Mouse (Mus musculus): ENCODE data around the gene Arih1.

Gene Arih1

DNA sequence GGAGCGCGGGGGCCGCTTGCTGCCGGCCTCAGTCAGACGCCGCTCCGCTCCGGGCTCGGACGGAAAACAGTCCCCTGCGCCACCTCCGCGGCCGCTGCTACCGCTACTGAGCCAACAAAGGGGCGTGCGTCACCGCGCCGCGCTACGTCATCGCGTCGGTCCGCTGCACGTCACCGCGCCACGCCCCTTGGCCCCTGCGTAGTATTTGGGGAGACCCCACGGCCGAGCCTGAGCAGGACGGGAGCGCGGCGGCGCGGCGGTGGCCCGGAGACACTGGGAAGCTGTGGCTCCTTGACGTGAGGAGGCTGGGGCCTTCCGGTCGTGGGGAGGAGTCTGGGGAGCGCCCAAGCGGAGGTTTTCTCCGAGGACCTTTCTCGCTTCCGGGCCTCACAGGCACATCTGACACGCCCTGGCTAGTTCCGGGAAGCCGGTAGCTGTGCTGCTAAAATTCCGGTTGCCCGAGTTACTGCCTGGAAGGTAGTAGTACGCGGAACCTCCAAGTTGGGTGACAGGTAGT lies at the start of gene Arih1:
Gene Arih1, minus strand, starts transcription at position 70 of the 517 bp plus-strand sequence.
- peak; percentile 81 for DNase-seq (ENCODE audit: extremely low spot score, low read depth, low spot score)

- DNase-seq (ENCODE audit: extremely low spot score, low read depth, low spot score) = no peak
Observed at GRCm38 (mm10) chr9:59533889-59534288, 47.5 kb upstream of the Arih1 start.

DNA sequence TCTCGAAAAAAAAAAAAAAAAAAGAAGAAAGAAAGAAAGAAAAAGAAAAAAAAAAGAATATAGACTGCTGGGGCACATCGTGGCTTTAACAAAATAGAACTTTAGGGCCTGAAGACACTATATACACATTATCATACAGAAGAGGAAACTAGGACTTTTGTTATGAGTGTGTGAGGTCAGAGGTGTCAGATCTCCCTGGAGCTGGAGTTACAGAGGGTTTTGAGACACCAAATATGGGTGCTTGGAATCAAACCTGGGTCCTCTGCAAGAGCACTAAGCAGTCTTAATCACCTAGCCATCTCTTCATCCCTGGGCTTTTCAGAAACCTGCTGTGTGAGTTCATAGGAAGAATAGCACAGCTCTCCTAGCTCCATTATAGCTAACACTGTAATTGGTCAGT lies 47.0 kb upstream of the Arih1 start:
- no peak for DNase-seq (ENCODE audit: extremely low spot score, low read depth, low spot score)

DNA sequence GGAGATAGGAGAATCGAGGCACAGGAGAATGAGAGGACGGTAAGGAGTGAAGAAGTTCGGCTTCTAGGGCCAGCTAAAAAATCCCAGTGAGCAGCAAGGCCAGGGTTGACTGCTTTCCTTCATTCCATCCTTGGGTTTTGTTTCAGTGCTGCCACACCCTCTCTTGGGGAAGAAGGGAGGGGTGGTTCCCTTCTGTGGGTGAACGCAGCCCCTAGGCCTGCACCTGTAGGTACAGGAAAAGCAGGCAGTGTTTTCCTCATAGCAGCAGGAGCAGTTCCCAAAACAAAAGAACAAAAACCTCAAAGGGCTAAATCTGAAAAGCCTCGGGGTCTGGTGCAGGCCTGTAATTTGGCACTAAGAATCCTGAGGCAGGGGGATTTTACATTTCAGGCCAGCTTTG lies 45.2 kb upstream of the Arih1 start:
- DNase-seq (ENCODE audit: extremely low spot score, low read depth, low spot score) = no peak

DNA sequence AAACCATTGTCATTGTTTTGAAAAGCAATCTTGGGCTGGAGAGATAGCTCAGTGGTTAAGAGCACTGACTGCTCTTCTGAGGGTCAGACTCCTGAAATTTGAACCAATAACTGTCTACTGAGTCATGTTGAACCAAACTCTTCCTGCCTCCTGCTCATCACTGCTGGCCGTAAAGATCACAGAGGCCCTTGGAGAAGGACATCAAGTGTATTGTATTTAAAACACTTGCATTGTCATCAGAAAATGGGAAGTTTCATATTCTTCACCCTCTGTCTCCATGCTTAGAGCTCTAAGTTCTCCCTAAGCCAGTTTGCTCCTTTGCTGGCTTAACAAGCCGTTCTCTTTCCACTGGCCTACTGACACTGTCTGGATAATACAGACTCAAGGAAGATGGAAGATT lies 41.9 kb upstream of the Arih1 start:
- no peak for DNase-seq (ENCODE audit: extremely low spot score, low read depth, low spot score)

- DNase-seq (ENCODE audit: extremely low spot score, low read depth, low spot score) = no peak
Observed at GRCm38 (mm10) chr9:59527580-59527979, 41.2 kb upstream of the Arih1 start.

DNA sequence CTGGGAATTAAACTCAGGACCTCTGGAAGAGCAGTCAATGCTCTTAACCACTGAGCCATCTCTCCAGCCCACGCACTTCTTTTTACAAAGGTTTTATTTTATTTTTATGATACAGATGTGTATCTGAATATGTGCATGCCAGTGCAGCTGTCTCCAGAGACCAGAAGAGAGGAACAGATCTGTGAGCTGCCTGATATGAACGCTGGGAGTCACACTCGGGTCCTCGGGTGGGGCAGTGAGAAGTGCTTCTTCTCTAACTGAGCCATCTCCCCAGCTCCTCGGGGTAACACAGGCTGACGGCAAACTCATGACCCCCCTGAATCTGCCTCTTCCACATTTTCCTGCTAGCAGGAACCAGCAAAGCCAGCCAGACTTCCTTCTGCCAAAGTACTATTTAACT lies 40.3 kb upstream of the Arih1 start:
- DNase-seq (ENCODE audit: extremely low spot score, low read depth, low spot score) = no peak

DNA sequence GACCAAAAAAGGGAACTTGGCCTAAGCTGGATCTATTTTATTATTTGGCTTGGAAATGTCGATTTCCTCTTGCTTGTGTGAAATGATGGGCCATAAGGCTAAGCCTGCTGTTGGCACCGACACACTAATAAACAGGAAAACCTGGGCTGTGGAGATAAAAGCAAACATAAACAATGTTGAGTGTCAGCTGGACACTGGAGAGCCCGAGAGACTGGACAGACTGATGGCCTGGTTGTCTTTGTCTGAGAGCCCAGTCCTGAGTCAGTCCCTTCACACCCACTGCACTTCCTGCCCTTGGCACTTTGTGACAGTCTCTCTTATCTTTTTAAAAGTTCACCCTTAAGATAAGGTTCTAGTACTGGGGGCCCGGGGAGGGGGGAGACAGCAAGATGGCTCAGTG lies 36.5 kb upstream of the Arih1 start:
- no peak for DNase-seq (ENCODE audit: extremely low spot score, low read depth, low spot score)

- no peak for DNase-seq (ENCODE audit: extremely low spot score, low read depth, low spot score)
Observed at GRCm38 (mm10) chr9:59519396-59519795, 33.0 kb upstream of the Arih1 start.

DNA sequence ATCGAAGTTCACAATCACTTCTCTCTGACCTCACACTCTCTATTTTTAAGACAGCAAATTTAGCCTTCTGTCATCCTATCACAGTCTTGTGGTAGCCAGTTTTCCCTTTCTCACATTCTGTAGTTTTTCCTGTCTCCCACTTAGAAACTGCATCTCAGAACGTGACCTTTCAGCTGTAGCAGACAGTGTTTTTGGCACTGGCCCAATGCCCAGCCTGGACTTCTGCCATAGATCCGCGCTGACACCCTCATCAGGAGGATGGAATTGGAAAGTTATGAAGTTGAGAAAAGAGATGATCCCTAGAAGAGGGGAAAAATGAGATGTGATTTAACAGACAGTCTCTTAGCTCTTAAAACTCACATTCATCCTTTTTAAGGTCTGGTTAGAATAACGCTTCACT lies 32.6 kb upstream of the Arih1 start:
- no peak for DNase-seq (ENCODE audit: extremely low spot score, low read depth, low spot score)

DNA sequence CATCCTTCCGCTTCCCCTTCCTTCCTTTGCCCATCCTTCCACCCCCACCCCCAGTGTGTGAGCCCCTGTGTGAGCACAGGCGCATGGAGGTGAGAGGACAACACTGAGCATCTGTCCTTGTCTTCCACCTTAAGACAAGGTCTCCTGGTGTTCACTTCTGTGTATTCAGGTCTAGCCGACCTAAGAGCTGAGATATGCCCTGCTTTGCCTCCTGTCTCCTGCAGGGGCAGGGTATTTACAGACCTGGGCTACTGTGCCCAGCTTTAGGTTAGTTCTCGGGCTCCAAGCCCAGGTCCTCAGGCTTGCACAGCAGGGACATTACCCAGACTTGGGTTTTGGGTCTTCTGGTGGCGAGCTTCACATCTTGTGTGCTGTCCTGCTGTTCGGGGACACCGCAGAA lies 30.7 kb upstream of the Arih1 start:
- no peak for DNase-seq (ENCODE audit: extremely low spot score, low read depth, low spot score)

DNA sequence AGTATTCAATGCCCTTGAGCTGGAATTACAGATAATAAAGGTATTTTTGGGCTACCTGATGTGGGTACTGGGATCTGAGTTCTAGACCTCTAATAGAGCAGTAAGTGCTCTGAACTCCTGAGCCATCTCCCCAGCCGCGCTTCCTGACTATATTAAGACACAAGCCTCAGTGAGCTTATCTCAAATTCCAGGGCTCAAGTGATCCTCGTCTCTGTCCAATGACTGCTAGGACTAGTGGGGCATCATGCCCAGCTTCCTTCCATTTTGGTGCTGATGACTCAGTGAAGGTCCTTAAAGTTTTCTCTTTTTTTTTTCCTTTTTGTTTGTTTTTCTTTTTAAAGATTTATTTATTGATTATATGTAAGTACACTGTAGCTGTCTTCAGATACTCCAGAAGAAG lies 28.7 kb upstream of the Arih1 start:
- no peak for DNase-seq (ENCODE audit: extremely low spot score, low read depth, low spot score)

GRCm38 (mm10) chr9:59512381-59512780 lies 26.0 kb upstream of the Arih1 start:
- no peak for DNase-seq (ENCODE audit: extremely low spot score, low read depth, low spot score)

GRCm38 (mm10) chr9:59508146-59508545 lies 21.7 kb upstream of the Arih1 start:
- no peak for DNase-seq (ENCODE audit: extremely low spot score, low read depth, low spot score)

- no peak for DNase-seq (ENCODE audit: extremely low spot score, low read depth, low spot score)
Observed at GRCm38 (mm10) chr9:59487331-59487730, 913 bp upstream of the Arih1 start.

GRCm38 (mm10) chr9:59486076-59486518 lies 321 bp downstream of the Arih1 start:
- DNase-seq (ENCODE audit: extremely low spot score, low read depth, low spot score) = no peak

DNA sequence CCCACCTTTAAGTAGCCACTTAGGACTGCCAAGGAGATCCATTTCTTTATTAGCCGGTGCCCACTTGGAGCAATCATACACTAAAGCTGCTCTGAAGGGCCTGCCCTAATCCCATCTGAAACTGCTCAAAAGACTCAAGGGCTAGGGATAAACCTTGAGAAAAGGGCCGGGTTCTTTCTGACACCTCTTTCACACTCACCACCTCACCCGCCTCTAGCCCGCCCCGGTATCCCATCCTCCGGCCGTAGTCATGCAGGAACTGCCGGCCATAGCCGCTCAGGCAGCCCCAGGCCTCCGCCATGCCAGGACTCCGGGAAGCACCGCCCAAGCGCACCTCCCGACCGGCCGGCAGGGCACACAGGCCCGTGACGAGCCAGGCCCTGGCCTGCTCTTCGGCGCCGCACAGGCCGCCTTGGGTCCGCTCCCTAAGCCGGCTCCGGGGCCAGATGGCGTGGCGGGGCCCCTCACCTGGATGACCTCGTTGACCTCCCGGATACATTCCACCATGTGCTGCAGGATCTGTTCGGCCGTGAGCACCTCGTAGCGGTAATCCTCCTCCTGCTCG lies 825 bp downstream of the Arih1 start:
- no peak for DNase-seq (ENCODE audit: extremely low spot score, low read depth, low spot score)

GRCm38 (mm10) chr9:59484760-59485159 lies 1.7 kb downstream of the Arih1 start:
- no peak for DNase-seq (ENCODE audit: extremely low spot score, low read depth, low spot score)

- no peak for DNase-seq (ENCODE audit: extremely low spot score, low read depth, low spot score)
Observed at GRCm38 (mm10) chr9:59482419-59482818, 4.0 kb downstream of the Arih1 start.

DNA sequence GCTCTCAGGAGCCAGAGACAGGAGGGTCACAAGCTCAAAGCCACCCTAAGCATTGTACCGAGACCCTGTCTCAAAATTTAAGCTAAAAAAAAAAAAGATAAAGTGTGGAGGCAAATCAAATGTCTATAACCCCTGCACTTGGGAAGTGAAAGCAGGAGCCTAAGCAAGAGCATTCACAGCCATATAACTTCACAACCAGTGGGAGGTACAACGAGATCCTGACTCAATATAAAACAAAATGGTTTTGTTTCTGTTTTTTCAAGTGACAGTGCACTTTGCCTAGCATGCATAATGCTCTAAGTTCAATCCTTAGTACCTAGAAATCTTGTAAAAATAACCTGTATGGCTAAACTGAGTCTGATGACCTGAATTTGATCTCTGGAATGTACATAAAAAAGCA lies 9.8 kb downstream of the Arih1 start:
- no peak for DNase-seq (ENCODE audit: extremely low spot score, low read depth, low spot score)

- no peak for DNase-seq (ENCODE audit: extremely low spot score, low read depth, low spot score)
Observed at GRCm38 (mm10) chr9:59474838-59475237, 11.6 kb downstream of the Arih1 start.

DNA sequence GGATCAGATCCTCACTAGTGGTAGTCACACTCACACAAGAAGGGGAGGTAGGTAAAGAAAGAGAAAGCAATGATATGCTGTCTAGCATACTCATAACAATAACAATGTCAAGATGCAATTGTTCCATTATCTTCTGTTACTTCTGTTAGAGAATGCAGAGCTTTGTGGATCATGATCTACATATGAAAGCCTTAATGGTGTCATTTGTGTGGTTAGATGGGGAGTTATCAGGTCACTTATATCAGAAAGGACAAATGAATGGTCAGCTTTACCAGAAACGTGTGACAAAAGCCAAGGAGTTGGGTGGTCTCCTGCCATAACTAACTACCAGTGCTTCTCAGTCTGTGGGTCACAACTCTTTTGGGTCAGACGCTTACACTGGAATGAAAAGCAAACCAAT lies 13.2 kb downstream of the Arih1 start:
- no peak for DNase-seq (ENCODE audit: extremely low spot score, low read depth, low spot score)

DNA sequence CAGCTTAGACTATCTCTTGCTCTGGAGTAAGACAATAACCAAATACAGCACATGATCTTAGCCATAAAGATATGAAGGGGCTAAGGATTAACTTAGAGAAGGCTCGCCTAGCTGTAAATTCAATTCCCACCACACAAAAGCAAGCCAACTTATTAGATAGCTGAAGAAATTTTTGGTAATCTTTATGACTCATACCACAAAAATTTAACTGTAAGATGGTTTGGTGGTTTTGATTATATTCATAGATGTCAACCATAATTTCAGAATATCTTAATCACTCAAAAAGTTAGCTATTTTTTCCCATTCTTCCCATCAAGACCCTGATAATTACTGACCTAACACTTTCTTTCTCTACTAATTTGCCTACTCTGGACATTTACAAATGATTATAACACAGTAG lies 17.0 kb downstream of the Arih1 start:
- no peak for DNase-seq (ENCODE audit: extremely low spot score, low read depth, low spot score)
